Mouse (Mus musculus): ENCODE measurements at regions not wholly inside any gene's neighbourhood (a gene's known extent, or its start where the extent isn't known, plus 50 kb on each side); places are given as distances from the start of the nearest gene placed in this dataset.

DNA sequence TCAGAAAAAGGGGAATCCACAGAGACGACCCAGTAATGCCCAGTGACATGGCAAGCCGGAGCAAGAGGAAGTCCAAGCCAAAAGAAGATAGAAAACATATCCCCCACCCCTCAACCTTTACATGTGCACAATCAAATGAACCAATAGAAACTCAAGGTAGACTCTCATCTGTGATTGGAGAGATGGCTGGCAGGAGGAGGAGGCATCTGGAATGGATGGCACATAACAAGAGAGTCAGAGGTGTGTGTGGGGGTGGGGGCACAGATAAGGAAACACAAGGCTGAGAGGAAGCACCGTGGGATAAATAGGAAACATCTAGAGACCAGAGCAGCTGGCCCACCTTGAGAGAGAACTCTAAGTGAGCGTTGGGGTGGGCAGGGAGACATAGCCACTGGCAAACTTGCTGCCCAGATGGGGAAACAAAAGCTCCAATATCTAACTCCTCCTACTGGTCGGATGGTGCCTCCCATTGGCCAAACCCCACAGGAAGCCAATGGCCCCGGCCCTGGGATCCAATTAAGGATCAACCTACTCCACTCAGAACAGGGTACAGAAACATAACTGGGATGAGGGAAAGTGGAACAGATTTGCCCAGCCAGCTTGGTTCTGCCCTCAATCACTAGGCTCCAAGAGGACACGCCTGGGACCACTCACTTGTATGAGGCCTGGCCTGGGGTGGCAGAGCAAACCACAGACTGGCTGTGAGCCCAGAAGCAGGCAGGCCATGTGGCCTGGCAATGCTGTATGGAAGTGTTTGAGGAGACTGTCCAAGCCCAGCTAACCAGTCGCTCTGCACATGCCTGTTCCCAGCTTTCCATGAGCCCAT lies 357.9 kb downstream of the Bcor start:
- ATAC-seq (replicated peaks; ENCODE audit: insufficient number of reproducible peaks, low FRiP score, low TSS enrichment, poor library complexity, severe bottlenecking): no peak

DNA sequence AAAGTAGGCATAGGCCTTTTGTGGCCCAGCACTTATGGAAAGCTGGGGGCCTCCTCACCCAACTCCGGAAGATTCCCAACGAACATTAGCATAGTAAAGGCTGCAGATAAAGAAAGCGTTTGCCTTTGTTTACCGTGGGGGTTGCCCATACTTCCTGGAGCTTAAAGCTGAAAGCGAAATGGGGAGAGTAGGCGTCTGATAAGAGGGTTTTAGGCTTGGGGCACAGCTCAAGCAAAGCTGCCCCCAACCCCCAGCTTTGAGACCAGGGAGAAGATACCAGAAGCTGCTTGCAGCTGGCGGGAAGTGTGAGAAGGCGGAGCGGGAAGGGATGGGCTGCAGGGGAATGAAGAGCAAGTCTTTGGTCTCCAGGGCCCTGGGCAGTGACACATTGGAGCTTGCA lies 356.9 kb downstream of the Bcor start:
- no peak for ATAC-seq (replicated peaks; ENCODE audit: insufficient number of reproducible peaks, low FRiP score, low TSS enrichment, poor library complexity, severe bottlenecking)

DNA sequence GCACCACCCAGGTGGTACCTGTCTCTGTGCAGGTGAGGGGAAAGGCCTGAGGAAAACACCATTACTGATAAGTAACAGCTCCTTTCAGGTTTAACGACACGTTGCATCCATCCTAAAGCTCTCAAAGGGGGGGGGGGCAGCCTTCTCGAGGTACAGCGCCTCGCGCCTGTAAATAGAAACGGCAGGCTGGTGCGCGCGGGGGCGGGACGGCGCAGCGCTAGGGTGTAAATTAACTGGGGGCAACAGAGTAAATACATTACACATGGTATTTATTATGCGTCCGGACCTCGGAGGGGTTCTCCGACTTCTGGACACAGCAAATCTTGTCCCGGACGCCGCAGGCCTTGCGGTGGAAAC lies 353.3 kb downstream of the Bcor start:
- no peak for ATAC-seq (replicated peaks; ENCODE audit: insufficient number of reproducible peaks, low FRiP score, low TSS enrichment, poor library complexity, severe bottlenecking)

DNA sequence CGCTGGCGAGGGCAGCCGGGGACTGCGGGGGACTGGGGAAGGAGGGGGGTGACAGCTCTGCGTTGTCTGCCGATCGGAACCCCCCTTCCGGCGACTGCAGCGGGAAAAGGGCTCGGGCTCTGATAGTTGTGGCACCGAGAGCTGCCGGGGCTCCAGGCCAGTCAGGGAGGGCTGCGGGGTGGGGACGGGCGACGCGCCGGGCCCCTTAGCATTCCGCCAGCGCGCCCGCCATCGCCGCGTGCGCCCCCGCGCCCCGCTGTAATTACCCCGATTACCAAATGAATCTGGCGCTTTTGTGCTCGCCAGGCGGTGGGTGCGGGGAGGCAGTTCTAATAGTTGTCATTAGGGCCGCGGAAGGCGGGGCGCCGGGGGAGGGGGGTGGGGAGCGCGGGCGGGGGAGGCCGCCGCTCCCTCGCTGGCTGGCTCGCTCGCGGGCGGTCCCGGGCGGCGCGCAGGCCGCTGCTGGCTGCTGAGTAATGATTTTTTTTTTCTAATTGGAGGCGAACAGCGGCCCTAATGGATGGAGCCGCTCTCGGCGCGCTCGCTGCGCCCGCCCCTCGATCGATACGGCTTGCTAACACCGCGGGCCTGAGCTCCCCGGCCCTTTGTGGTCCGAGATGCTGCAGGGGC lies 352.8 kb downstream of the Bcor start:
- no peak for ATAC-seq (replicated peaks; ENCODE audit: insufficient number of reproducible peaks, low FRiP score, low TSS enrichment, poor library complexity, severe bottlenecking)

DNA sequence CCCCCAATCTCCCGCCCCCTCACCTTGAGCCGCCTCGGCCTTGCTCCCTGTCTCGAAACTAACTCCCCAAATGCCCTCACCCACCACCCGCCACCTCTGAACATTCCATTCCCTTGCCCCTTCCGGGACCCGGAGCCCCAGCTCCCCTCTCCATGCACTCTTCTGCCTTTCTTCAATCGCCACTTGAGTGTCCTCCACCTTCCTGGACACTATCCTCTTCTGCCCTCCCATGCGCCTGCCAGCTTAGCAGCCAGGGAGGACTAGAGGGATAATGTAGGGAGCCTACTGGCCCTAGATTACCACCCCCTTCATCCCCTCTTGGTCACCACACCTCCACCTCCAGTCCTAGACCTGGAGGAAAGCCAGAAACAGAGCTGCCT lies 352.3 kb downstream of the Bcor start:
- ATAC-seq (replicated peaks; ENCODE audit: insufficient number of reproducible peaks, low FRiP score, low TSS enrichment, poor library complexity, severe bottlenecking): no peak

DNA sequence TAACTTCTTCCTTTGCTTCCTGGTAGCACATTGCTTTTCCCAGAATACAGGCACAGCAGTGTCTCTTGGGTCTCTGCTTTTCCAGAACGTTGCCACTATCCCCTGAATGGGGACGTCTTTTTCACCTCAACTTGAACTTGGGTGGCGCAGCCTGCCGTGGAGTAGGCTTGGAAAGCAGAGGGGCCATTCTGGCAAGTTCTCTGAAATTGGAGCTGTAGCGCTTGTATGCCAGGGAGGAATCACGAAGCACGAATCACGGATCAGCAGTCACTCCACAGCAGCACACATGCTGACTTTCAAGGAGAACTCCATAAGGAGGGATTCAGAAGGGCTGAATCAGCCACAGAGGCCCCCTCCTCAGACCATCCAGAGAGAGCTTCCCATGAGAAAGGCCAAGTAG lies 351.2 kb downstream of the Bcor start:
- ATAC-seq (replicated peaks; ENCODE audit: insufficient number of reproducible peaks, low FRiP score, low TSS enrichment, poor library complexity, severe bottlenecking): no peak

DNA sequence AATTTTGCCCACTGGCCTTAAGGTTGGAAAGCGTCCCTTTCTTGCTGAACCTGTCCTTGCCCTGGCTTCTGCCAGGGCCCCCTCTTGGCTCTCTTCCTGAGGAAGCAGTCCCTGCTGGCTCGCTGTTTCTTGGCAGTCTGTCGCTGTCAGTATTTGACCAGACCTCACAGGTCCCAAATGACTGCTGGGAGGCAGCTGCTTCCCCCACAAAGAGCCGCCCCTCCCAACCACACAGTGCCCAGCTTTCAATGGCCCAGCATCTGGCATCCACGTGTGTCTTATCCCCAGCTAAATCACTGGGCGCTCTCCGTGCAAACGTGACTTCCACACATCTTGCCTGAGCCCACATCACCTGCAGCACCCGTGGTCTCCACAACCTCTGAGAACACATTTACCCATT lies 345.3 kb downstream of the Bcor start:
- no peak for ATAC-seq (replicated peaks; ENCODE audit: insufficient number of reproducible peaks, low FRiP score, low TSS enrichment, poor library complexity, severe bottlenecking)

DNA sequence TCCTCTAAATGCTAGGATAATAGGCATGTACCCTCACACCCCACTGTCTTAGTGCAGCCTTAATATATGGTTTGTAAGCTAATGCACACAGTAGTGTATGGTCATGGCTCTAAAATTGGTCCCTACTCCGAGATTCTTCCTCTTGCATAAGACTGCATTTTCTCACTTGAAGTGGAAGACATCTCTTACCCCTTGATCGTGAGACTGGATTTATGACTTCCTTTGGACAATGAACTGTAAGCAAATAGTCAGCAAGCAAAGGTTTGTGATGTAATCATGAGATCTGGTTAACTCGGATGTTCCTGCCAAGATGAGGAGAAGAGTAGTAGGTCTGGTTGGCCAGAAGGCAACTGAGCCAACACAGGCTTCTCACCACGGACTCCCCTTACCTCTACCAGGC lies 344.3 kb downstream of the Bcor start:
- no peak for ATAC-seq (replicated peaks; ENCODE audit: insufficient number of reproducible peaks, low FRiP score, low TSS enrichment, poor library complexity, severe bottlenecking)

DNA sequence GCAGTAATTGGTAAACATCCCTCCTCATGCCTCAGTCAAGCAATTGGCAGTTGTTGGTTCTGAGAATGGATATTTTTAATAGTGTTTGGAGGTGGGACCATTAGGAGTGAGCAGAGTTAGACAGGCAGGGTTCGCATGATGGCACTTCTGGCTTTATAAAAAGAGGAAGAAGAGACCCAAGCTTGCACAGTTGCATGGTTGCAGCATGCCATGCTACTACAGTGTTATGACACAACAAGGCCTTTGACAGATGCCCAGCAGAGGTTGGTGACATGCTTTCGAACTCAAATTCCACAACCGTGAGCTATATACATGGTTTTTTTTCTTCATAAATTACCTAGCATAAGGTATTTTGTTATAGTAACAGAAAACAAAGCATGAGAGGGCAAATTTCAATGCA lies 341.5 kb downstream of the Bcor start:
- ATAC-seq (replicated peaks; ENCODE audit: insufficient number of reproducible peaks, low FRiP score, low TSS enrichment, poor library complexity, severe bottlenecking): no peak

DNA sequence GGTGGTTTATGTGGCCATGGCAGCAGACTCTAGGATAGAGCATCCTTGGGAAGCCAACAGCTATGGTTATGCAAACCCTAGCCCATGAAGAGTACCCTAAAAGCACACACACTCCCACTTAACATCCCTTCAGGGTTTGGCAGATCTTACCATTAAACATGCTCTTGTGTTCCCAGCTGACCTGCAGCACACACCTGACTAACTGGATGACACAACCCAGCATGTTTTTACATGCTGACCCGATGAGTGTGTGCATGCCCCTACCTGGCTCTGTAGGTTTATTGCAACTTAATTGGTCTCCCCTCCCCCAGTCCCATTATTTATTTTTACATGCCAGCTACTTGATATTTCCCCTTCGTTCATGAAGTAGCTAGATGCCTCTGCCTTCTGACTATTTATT lies 339.0 kb downstream of the Bcor start:
- no peak for ATAC-seq (replicated peaks; ENCODE audit: insufficient number of reproducible peaks, low FRiP score, low TSS enrichment, poor library complexity, severe bottlenecking)

DNA sequence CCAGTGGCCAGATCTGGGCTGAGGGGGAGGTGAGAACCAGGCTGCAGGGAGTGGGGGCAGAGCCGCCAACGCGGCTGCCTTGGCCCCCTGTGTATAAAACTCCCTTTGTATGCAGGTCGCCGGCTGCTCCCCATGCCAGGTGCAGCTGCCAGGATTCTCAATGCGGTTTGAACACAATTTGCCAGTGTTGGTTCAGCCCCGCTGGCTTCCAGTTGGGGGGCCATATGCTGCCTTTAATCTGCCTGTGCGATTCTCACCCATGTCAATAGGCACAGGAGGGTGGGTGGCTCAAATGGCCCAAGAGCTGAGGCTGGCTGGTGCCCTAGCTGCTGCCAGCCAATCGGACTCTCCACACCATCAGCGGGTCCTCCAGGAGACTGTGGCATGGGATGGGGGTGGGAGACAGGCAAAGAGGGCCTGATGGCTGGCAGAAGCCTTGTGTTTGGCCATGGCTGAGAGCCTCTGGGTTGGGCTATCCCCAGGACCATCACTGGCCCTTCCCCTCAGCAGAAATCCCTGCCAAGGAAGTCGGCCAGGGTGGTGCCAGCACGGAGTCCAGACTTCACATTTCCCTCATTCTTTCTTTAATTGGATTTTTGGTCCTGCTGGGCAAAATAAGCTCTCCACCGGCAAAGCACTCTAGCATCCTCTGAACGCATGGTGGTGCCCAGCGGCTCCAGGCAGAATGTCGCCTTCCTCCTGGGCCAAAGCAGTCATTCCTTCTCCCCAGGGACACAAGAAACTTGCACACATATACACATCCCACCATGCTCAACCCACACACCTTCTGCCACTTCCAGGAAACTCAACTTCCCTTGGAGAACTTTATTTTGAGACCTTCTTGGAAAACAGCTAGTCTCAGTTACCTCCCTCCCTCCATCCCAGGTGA lies 338.0 kb downstream of the Bcor start:
- no peak for ATAC-seq (replicated peaks; ENCODE audit: insufficient number of reproducible peaks, low FRiP score, low TSS enrichment, poor library complexity, severe bottlenecking)

DNA sequence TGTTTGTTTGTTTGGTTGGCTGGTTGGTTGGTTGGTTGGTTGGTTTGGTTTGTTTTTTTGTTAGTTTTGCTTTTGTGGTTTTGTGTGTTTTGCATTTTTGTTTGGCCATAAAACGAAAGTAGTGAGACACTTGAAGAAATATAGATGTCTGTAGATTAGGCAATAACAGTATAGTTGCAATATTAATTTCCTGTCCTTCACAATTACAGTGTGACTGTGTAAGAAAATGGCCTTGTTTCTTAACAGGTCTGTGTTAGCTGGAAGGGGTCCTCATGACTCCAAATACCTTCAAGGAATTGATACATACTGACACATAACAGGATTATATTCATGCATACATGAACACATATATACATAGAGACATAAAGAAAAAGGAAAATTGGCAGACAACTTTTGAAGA lies 334.2 kb downstream of the Bcor start:
- ATAC-seq (replicated peaks; ENCODE audit: insufficient number of reproducible peaks, low FRiP score, low TSS enrichment, poor library complexity, severe bottlenecking): no peak

DNA sequence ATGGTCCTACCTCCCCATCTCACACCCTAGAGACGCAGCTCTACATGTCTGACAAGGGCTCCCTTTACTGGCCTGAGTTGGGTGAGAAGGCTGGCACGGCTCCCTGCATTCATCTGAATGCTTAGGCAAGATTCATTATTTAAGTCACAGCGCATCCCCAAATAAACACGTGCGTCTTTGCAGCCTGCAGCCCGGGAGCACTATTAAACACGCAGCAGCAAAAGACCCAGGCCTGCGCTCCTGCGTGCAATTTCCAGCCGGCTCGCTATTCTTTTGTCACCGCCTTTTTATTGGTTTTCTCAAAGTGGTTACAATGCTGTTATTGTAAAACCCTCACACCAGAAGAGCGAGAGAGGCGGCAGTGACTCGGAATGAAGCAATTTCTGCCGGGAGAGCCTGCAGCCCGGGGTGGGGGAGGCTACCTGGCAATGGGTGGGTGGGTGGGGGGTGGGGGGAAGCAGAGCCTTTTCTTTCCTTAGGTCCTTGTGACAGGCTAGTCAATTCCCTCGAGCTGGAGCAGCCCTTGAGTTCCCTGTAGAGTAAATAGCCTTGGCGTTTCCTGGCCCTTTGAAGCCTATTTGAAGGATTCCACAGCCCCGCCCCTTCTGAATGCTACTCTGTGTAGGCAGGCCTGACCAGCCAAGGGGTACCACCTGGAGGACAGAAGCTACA lies 333.3 kb downstream of the Bcor start:
- ATAC-seq (replicated peaks; ENCODE audit: insufficient number of reproducible peaks, low FRiP score, low TSS enrichment, poor library complexity, severe bottlenecking): no peak

DNA sequence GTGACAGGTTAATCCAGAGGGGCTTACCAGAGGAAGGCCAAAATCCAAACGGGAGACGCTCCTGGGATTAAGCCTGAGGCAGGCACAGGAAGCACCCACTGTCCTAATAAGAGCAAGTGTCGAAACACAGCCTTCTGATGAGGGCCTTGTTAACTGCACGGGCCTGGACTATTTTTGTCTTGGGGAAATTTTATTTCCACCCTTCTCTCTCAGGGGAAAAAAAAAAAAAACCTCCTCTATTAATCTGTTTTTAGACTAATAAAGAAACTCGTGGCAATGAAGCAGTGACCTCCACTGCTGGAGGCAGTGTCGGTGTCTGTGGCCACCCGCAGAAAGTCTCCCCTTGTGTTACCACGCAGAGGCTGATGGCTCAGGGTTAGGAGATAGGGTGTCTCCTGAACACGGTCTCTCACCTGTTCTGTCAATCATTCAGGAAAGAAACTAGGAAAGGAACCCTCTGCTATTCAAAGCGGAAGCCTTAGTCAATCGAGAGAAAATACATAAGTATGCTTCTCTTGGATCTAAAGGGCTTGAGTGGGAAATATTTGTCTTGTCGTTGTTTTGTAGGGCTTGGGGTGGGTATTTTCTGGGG lies 330.6 kb downstream of the Bcor start:
- ATAC-seq (replicated peaks; ENCODE audit: insufficient number of reproducible peaks, low FRiP score, low TSS enrichment, poor library complexity, severe bottlenecking): no peak

DNA sequence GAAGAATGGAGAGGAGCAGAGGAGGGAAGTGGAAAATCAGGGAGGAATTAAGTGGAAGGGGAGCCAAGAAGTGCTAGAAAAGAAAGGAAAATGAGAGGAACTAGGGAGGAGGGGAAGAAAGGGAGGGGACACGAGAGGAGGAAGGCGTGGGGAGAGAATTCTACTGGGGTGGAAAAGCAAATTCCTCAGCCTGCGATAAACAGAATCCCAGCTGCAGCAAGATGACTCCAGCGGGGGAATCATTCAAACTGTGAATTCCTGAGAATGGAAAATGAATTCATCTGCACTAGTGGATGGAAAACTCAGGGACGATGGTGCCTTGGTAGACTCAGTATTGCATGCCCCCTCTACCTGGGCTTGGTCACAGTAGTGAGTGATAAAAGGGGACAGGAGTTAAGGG lies 322.6 kb downstream of the Bcor start:
- no peak for ATAC-seq (replicated peaks; ENCODE audit: insufficient number of reproducible peaks, low FRiP score, low TSS enrichment, poor library complexity, severe bottlenecking)

DNA sequence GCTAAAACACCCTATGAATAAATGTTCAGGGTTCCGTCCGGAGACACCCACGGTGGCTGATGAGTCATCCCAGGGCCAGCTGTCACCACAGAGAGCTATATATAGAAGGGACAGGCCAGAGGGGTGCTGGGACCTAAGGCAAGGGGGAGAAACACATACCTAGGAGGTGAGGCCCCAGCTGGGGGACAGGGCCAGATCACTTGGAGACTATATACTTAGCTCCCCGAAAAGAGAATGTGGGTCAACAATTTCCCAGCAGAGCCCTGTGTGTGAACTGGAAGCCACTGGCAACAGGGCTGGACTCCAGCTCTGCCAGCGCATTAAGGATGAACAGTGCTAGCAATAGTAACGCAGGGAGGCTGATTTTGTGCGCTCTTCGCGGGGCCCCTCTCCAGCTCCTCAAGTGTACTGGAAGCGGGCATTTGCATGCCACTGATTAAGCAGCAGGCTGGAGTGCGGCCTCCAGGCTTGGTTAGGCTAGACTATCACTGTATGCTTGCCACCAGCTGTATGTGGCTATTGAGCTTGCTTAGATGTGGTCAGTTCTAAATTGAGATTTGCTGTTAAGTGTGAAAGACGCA lies 320.4 kb downstream of the Bcor start:
- ATAC-seq (replicated peaks; ENCODE audit: insufficient number of reproducible peaks, low FRiP score, low TSS enrichment, poor library complexity, severe bottlenecking): no peak

DNA sequence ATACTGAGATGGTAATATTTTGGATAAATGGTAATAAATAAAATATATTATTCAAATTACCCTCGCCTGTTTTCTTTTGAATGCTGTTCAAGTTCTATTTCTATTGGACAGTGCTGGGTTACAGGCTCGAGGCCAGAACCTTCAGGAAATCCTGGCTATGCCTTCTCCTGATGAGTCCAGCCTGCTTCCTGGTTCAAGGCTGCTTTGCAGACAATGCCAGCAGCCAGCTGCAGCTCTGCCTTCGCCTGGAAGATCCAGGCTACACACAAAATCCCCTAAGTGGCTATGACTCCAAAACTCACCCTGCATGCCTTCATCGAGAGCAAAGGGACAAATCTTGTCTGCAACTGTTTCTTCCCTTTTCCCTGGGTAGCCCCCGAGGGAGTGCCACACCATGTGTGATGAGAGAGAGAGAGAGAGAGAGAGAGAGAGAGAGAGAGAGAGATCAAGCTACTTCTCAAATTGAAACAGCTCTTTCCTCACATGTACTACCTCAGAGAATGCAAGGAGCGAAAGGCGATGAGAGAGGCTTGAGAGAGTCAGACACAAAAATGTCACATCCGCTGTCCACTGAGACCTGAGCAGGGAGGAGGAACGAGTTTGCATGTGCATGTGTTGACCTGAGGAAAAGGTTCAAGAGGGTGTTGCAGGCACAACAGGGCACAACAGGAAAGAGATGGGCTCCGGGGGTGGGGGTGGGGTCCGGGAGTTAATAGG lies 319.7 kb downstream of the Bcor start:
- no peak for ATAC-seq (replicated peaks; ENCODE audit: insufficient number of reproducible peaks, low FRiP score, low TSS enrichment, poor library complexity, severe bottlenecking)

DNA sequence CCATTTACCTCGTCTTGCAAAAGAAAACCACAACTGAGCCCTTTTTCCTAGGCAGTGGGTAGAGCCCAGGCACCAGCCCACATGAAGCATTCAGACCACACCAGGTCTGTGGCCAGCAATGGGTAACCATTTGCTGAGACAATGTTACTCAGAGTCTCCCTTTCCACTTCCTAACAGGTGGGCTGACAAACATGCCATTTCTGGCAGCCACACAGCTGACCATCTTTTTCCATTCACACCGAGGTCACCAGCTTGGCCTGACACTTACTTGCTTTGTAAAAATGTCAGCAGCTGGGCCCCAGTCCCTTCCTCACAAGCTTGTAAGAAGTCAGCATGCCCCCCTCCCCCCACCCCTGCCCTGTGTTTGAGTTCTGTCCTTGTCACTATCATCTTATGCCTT lies 314.6 kb downstream of the Bcor start:
- ATAC-seq (replicated peaks; ENCODE audit: insufficient number of reproducible peaks, low FRiP score, low TSS enrichment, poor library complexity, severe bottlenecking): no peak
